Mouse (Mus musculus) bone marrow, adult 2 months (tissue): ENCODE data around the gene Lin54.

Source experiments
- CTCF ChIP-seq: fragments of 200-500 bp; IDR thresholded peaks from 2 replicates; pipeline ENCODE4 v1.5.1; 2011; ENCODE audit warnings: low read length, control low read depth; ENCODE audit not compliant: control insufficient read depth, insufficient read depth
- POLR2A ChIP-seq: fragments of 200-500 bp; IDR thresholded peaks from 2 replicates; pipeline ENCODE4 v1.6.1; 2011; ENCODE audit warnings: low read depth, mild to moderate bottlenecking, control low read depth, low read length, borderline replicate concordance; ENCODE audit not compliant: control insufficient read depth

DNA sequence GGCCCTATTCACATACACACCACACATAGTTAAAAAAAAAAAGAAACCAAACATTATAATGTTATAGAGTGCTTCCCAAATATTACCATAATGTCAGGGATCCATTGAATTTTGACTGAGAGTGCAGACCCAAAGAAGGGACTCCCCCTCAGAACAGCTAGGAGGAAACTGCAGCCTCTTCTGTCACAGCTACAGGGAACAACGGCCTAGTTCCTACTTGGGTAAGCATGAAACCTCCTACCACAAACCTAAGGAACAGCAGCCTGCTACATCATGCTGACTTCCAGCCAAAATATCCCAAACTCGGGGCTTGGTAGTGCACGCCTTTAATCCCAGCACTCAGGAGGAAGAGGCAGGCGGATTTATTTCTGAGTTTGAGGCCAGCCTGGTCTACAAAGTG, 48.9 kb upstream of the Lin54 start:
- TF ChIP-seq CTCF (no peak), POLR2A (no peak)
